Mouse (Mus musculus): ENCODE measurements at regions not wholly inside any gene's neighbourhood (a gene's known extent, or its start where the extent isn't known, plus 50 kb on each side); places are given as distances from the start of the nearest gene placed in this dataset.

- ATAC-seq (ENCODE audit: extremely low read depth, insufficient number of reproducible peaks, low FRiP score, poor library complexity, severe bottlenecking) (no peak), DNase-seq (ENCODE audit: low spot score) (no peak)
- H3K36me3 ChIP-seq (replicated peaks), result no peaks in the 10 kb centered on the region
- TF ChIP-seq CTCF (IDR thresholded peaks at IDR 0.05; ENCODE audit: low read depth, low read length) (no peak), TAL1 (conservative IDR thresholded peaks at IDR 0.05; ENCODE audit: low read depth, low read length) (no peak), GATA2 (IDR thresholded peaks at IDR 0.05; ENCODE audit: borderline replicate concordance, low read depth, low read length) (no peak), GATA1 (IDR thresholded peaks at IDR 0.05; ENCODE audit: borderline replicate concordance, low read length) (no peak), POLR2AphosphoS5 (IDR thresholded peaks at IDR 0.05; ENCODE audit: insufficient replicate concordance, low read depth, low read length) (no peak)
- no peak overlapping the region for H3K4me3 ChIP-seq (ENCODE audit: low read depth, low read length)
- H3K27me3 ChIP-seq (ENCODE audit: insufficient read depth, low read length), result no peaks in the 10 kb centered on the region
- no peaks in the 10 kb centered on the region for H3K9me3 ChIP-seq (replicated peaks)
- no peaks in the 10 kb centered on the region for H3K4me1 ChIP-seq (ENCODE audit: insufficient read depth, low read depth, low read length)
Measured at GRCm38 (mm10) chr2:22165443-22165842, 61.9 kb upstream of the Myo3a start.

- ATAC-seq (ENCODE audit: extremely low read depth, insufficient number of reproducible peaks, low FRiP score, poor library complexity, severe bottlenecking), result no peak
- H3K36me3 ChIP-seq (replicated peaks), result no peaks in the 10 kb centered on the region
- H3K4me1 ChIP-seq (ENCODE audit: insufficient read depth, low read depth, low read length), result no peaks in the 10 kb centered on the region
- no peak for TF ChIP-seq CTCF (IDR thresholded peaks at IDR 0.05; ENCODE audit: low read depth, low read length)
- TF ChIP-seq GATA2 (IDR thresholded peaks at IDR 0.05; ENCODE audit: borderline replicate concordance, low read depth, low read length), result no peak
- TF ChIP-seq TAL1 (conservative IDR thresholded peaks at IDR 0.05; ENCODE audit: low read depth, low read length), result no peak
- TF ChIP-seq GATA1 (IDR thresholded peaks at IDR 0.05; ENCODE audit: borderline replicate concordance, low read length), result no peak
- TF ChIP-seq POLR2AphosphoS5 (IDR thresholded peaks at IDR 0.05; ENCODE audit: insufficient replicate concordance, low read depth, low read length), result no peak
- no peaks in the 10 kb centered on the region; the same call in 1 of the 2 replicates for H3K27me3 ChIP-seq (ENCODE audit: insufficient read depth, low read length)
- no peak overlapping the region for H3K4me3 ChIP-seq (ENCODE audit: low read depth, low read length)
- DNase-seq (ENCODE audit: low spot score), result no peak
- H3K9me3 ChIP-seq (replicated peaks), result no peaks in the 10 kb centered on the region
Measured at GRCm38 (mm10) chr2:22165919-22166318, 61.4 kb upstream of the Myo3a start.

All from G1E (cell line).